Comparison of ENCODE assay signal across 30 mouse cellular contexts in genomic region chr13:111431174-111431573, GRCm38 (mm10). TPM values are rescaled to one million over a fixed set of nuclear protein-coding genes. Genes with fewer than 3 reads are reported as not detected.
DNase-seq lines count a peak whose midpoint lies in the region; ATAC-seq lines count a peak whose summit lies in the region.
"Had no signal": no experiment of that assay in that cellular context is flagged by ENCODE, and none has a peak within 500 bp of the region (broad histone marks: within the 10 kb centered on the region; RNA-seq: fewer than 3 reads in every experiment).

No protein-coding gene starts in this region.

- H3K36me3 ChIP-seq in kidney, embryonic 16.5 days (ENCODE audit: insufficient read depth, low read length) = peaks cover 24% of the 10 kb centered on the region

- no peak overlapping the region for H3K4me2 ChIP-seq in kidney, embryonic 16.5 days (replicated peaks; ENCODE audit: low read depth, low read length)
- H3K4me2 ChIP-seq: embryonic facial prominence, embryonic 15.5 days; forebrain, embryonic 12.5 days; hindbrain, embryonic 15.5 days; neural tube, embryonic 13.5 days had no signal

- H3K4me3 ChIP-seq in kidney, embryonic 16.5 days (ENCODE audit: low read length) = no peak overlapping the region
- H3K4me3 ChIP-seq: embryonic facial prominence, embryonic 10.5 days; embryonic facial prominence, embryonic 15.5 days; forebrain, embryonic 12.5 days; hindbrain, embryonic 10.5 days; hindbrain, embryonic 15.5 days; layer of hippocampus, adult 2 months; myocyte; neural tube, embryonic 13.5 days had no signal

- no peak overlapping the region for H3K9ac ChIP-seq in kidney, embryonic 16.5 days (replicated peaks; ENCODE audit: low read length)
- H3K9ac ChIP-seq: embryonic facial prominence, embryonic 15.5 days; forebrain, embryonic 12.5 days; forebrain, postnatal 0 days; hindbrain, embryonic 15.5 days; neural tube, embryonic 13.5 days had no signal

- H3K9me3 ChIP-seq in kidney, embryonic 16.5 days (ENCODE audit: low read length) = no peaks in the 10 kb centered on the region
- H3K9me3 ChIP-seq: embryonic facial prominence, embryonic 10.5 days; embryonic facial prominence, embryonic 15.5 days; forebrain, embryonic 12.5 days; hindbrain, embryonic 10.5 days; hindbrain, embryonic 15.5 days; neural tube, embryonic 13.5 days had no signal

- H3K27ac ChIP-seq in kidney, embryonic 16.5 days (ENCODE audit: low read length) = no peak overlapping the region
- H3K27ac ChIP-seq: embryonic facial prominence, embryonic 10.5 days; embryonic facial prominence, embryonic 15.5 days; forebrain, embryonic 12.5 days; hindbrain, embryonic 10.5 days; hindbrain, embryonic 15.5 days; kidney, postnatal 0 days; layer of hippocampus, adult 2 months; neural tube, embryonic 13.5 days; stomach, postnatal 0 days had no signal

- ATAC-seq in kidney, embryonic 16.5 days (ENCODE audit: low FRiP score, low TSS enrichment) = peak; percentile 35; the same call in 1 of the 2 replicates
- ATAC-seq: forebrain, postnatal 0 days; inflammation-experienced regulatory T-cells, adult 6 months had no signal

- WGBS in kidney, embryonic 16.5 days = 58% methylated on average over 1 of the region's 1 CpGs

- no peaks in the 10 kb centered on the region for H3K27me3 ChIP-seq in kidney, embryonic 16.5 days (ENCODE audit: insufficient read depth, low read length)
- H3K27me3 ChIP-seq: embryonic facial prominence, embryonic 15.5 days; forebrain, embryonic 12.5 days; hindbrain, embryonic 15.5 days; neural tube, embryonic 13.5 days had no signal

- peak; percentile 45 for DNase-seq in adrenal gland, adult 2 months
- DNase-seq in adrenal gland, postnatal 4 days (ENCODE audit: low spot score in 2 of 2) = no peak
- DNase-seq in kidney, adult 18-20 months = no peak
- DNase-seq in ES-CJ7 (ENCODE audit: low read depth, low spot score) = peak; percentile 23
- peak; percentile 48 to 49 for DNase-seq in adrenal gland, postnatal 36 days
- DNase-seq in frontal cortex, adult 2 months (ENCODE audit: extremely low spot score in 1 of 2, low spot score in 1 of 2) = no peak
- DNase-seq in left cerebral cortex, adult 11 months (ENCODE audit: low spot score) = no peak
- DNase-seq: cerebellum, adult 8-10 months; cerebellum, postnatal 25 days; forebrain, postnatal 0 days; gastrocnemius, postnatal 14 days; heart, postnatal 14 days; left cerebral cortex, postnatal 4 days; lung, adult 2 months; lung, postnatal 14 days; right cerebral cortex, postnatal 4 days; thymus, adult 18-20 months; thymus, postnatal 25 days had no signal

- H3K4me1 ChIP-seq in kidney, embryonic 16.5 days (ENCODE audit: insufficient read depth, low read length) = no peaks in the 10 kb centered on the region
- H3K4me1 ChIP-seq: embryonic facial prominence, embryonic 10.5 days; embryonic facial prominence, embryonic 15.5 days; forebrain, embryonic 12.5 days; hindbrain, embryonic 10.5 days; hindbrain, embryonic 15.5 days; neural tube, embryonic 13.5 days had no signal

RNA-seq across cellular contexts. Expression of gene Gpbp1, which starts 58.7 kb away (rescaled TPM):
- total RNA-seq in adrenal gland, adult 2 months (2021) = 100 to 1,000 TPM in 1 of 2 experiments, 10 to 100 TPM in 1; 64.8 to 108 TPM
- polyA plus RNA-seq in adrenal gland, adult 2 months (2012; rRNA removed) = 0.32 and 0.44 TPM in 2 replicates
- total RNA-seq in adrenal gland, postnatal 4 days (2021) = 10 to 100 TPM; 84.3 to 88.1 TPM
- 79.5 and 80.5 TPM in 2 replicates for polyA plus RNA-seq in kidney, embryonic 16.5 days (2015; fragmentation: Nextera tagmentation; extraction: Ambion mirVana)
- 10 to 100 TPM; 78.1 to 95.5 TPM for total RNA-seq in adrenal gland, postnatal 36 days (2021)
- 50.5 and 56.9 TPM in 2 replicates for polyA plus RNA-seq in frontal cortex, adult 2 months (2012; rRNA removed)

Comparison
In these comparisons a context has a peak if more than half of its experiments do, and no peak if none do; other contexts are left out.
1. DNase-seq: peak in adrenal gland, adult 2 months (single experiment), ES-CJ7 (single experiment) and adrenal gland, postnatal 36 days (2 of 2); none in adrenal gland, postnatal 4 days (0 of 2), kidney, adult 18-20 months (single experiment), frontal cortex, adult 2 months (0 of 2) and left cerebral cortex, adult 11 months (single experiment).